Mouse (Mus musculus) forebrain, postnatal 0 days (tissue): Measurements from ENCODE around the gene Ndufa13. TPM values are rescaled to one million over a fixed set of nuclear protein-coding genes. Genes with fewer than 3 reads are reported as not detected.
"Not testable (repeated sequence)": the region's sequence is repeated elsewhere in the genome, so short reads cannot be mapped to it uniquely, and the experiment has no call there.

Experiments used
- ATAC-seq: fragments of 200-750 bp; cut with Nextera tagmentation; 2 replicates; pipeline ENCODE4 v1.8.0; 2017; ENCODE audit warnings: mild to moderate bottlenecking, moderate library complexity
- DNase-seq: peaks from one replicate; pipeline ENCODE4 v3.0.0-alpha.2; 2015
- H3K27ac ChIP-seq: fragments of 300-500 bp; sonication (generic); 2 replicates; pipeline ENCODE4 v1.5.1; 2014; ENCODE audit warnings: low read depth, mild to moderate bottlenecking, antibody characterized with exemption, low read length, moderate library complexity, mixed read lengths
- H3K27me3 ChIP-seq: fragments of 300-500 bp; sonication (generic); 2 replicates; pipeline ENCODE4 v1.6.1; 2014; ENCODE audit warnings: mild to moderate bottlenecking, low read length, mixed read lengths; ENCODE audit not compliant: insufficient read depth
- H3K36me3 ChIP-seq: fragments of 300-500 bp; sonication (generic); 2 replicates; pipeline ENCODE4 v1.6.1; 2014; ENCODE audit warnings: mild to moderate bottlenecking, moderate library complexity; ENCODE audit not compliant: insufficient read depth
- H3K4me1 ChIP-seq: fragments of 300-500 bp; sonication (generic); 2 replicates; pipeline ENCODE4 v1.6.1; 2014; ENCODE audit warnings: antibody characterized with exemption; ENCODE audit not compliant: insufficient read depth
- H3K4me2 ChIP-seq: fragments of 300-500 bp; sonication (generic); 2 replicates; pipeline ENCODE4 v1.6.1; 2014; ENCODE audit warnings: low read depth, mild to moderate bottlenecking, moderate library complexity
- H3K4me3 ChIP-seq: fragments of 300-500 bp; sonication (generic); 2 replicates; pipeline ENCODE4 v1.5.1; 2014; ENCODE audit warnings: low read depth, low read length, mixed read lengths
- H3K9ac ChIP-seq: fragments of 300-500 bp; sonication (generic); 2 replicates; pipeline ENCODE4 v1.6.1; 2014; ENCODE audit warnings: mild to moderate bottlenecking
- H3K9me3 ChIP-seq: fragments of 300-500 bp; sonication (generic); 2 replicates; pipeline ENCODE4 v1.6.1; 2016; ENCODE audit warnings: low read length
- CTCF ChIP-seq: sonication (generic); IDR thresholded peaks from 2 replicates; pipeline ENCODE4 v1.5.1; 2016; ENCODE audit warnings: antibody characterized with exemption, control low read depth, low read depth
- WGBS: fragments of 180-500 bp; shearing (Covaris S2); extraction: QIAGEN DNeasy Blood & Tissue Kit; methylation state at CpG from one replicate; pipeline ENCODE4 v1.1.7; 2014; 5-methylcytosine and 5-hydroxymethylcytosine counted together
- polyA plus RNA-seq: library from polyadenylated mRNA; unstranded; fragments of >200 nt; fragmentation: Nextera tagmentation; extraction: Ambion mirVana; gene quantifications from 2 replicates; pipeline ENCODE4 v1.2.1, GENCODE M21; 2015
- total RNA-seq: library from RNA; depleted of rRNA; stranded (reverse); fragments of >200 nt; gene quantifications from 2 replicates; pipeline ENCODE4 v1.2.3, GENCODE M21; 2014; rRNA removed

The Ndufa13 gene
- total RNA-seq (90.7 and 130 TPM in 2 replicates), polyA plus RNA-seq (209 and 263 TPM in 2 replicates)

- 8% methylated on average over 89 of the region's 89 CpGs for WGBS
- Histone ChIP-seq H3K4me1 (peaks cover 21% of the 10 kb centered on the region; the same call in 1 of the 2 replicates), H3K4me2 (peak within 1 kb of the TSS; percentile 86), H3K4me3 (peak within 1 kb of the TSS; percentile 52), H3K27me3 (no peaks in the 10 kb centered on the region), H3K9me3 (no peaks in the 10 kb centered on the region), H3K36me3 (no peaks in the 10 kb centered on the region; the same call in 1 of the 2 replicates), H3K27ac (peak within 1 kb of the TSS; percentile 92), H3K9ac (peak within 1 kb of the TSS; percentile 57)
- peak; percentile 32 for TF ChIP-seq CTCF
- no peak for DNase-seq
- ATAC-seq, result peak; percentile 1
Measured at GRCm38 (mm10) chr8:69902163-69903062, at the start of gene Ndufa13, which contains the start of the genes Tssk6 and Yjefn3. Gene Ndufa13 (minus strand): TSS chr8:69902558. Gene Tssk6 (plus strand): TSS chr8:69902184. Gene Yjefn3 (minus strand): TSS chr8:69902712.

- Histone ChIP-seq H3K9me3 (no peaks in the 10 kb centered on the region), H3K4me3 (no peak overlapping the region), H3K27ac (no peak overlapping the region), H3K4me1 (no peaks in the 10 kb centered on the region), H3K4me2 (no peak overlapping the region), H3K36me3 (no peaks in the 10 kb centered on the region), H3K9ac (no peak overlapping the region), H3K27me3 (no peaks in the 10 kb centered on the region)
- TF ChIP-seq CTCF, result no peak
- DNase-seq (no peak), ATAC-seq (no peak)
- WGBS, result 96% methylated on average over 2 of the region's 2 CpGs
Measured at GRCm38 (mm10) chr8:69950300-69950699, 47.9 kb upstream of the Ndufa13 start.

- H3K9ac ChIP-seq, DNase-seq, H3K27ac ChIP-seq, ATAC-seq, H3K4me3 ChIP-seq, H3K36me3 ChIP-seq, H3K4me1 ChIP-seq, H3K9me3 ChIP-seq, H3K4me2 ChIP-seq, H3K27me3 ChIP-seq: not testable (repeated sequence)
- 91% methylated on average over 2 of the region's 3 CpGs for WGBS
Measured at GRCm38 (mm10) chr8:69942495-69942894, 40.1 kb upstream of the Ndufa13 start.

- 88% methylated on average over 2 of the region's 2 CpGs for WGBS
- no peak overlapping the region for H3K9ac ChIP-seq
- no peak for ATAC-seq
Measured at GRCm38 (mm10) chr8:69940386-69940785, 38.0 kb upstream of the Ndufa13 start.

GRCm38 (mm10) chr8:69939633-69940032 is 37.3 kb upstream of the Ndufa13 start:
- Histone ChIP-seq H3K4me2 (no peak overlapping the region), H3K9ac (no peak overlapping the region), H3K9me3 (no peaks in the 10 kb centered on the region), H3K36me3 (peaks cover 5% of the 10 kb centered on the region; the same call in 1 of the 2 replicates), H3K4me1 (no peaks in the 10 kb centered on the region), H3K27me3 (no peaks in the 10 kb centered on the region), H3K27ac (no peak overlapping the region), H3K4me3 (no peak overlapping the region)
- ATAC-seq (no peak), DNase-seq (no peak)
- no peak for TF ChIP-seq CTCF
- 56% methylated on average over 3 of the region's 3 CpGs for WGBS

More at GRCm38 (mm10) chr8:69940386-69940785, 38.0 kb upstream of the Ndufa13 start:
- no peak overlapping the region for H3K4me2 ChIP-seq
- no peak for TF ChIP-seq CTCF
- H3K4me3 ChIP-seq, result no peak overlapping the region
- H3K27me3 ChIP-seq, result no peaks in the 10 kb centered on the region
- H3K36me3 ChIP-seq, result peaks cover 4% of the 10 kb centered on the region; the same call in 1 of the 2 replicates
- H3K27ac ChIP-seq, result no peak overlapping the region
- no peak for DNase-seq
- no peaks in the 10 kb centered on the region for H3K9me3 ChIP-seq
- H3K4me1 ChIP-seq, result no peaks in the 10 kb centered on the region

- Histone ChIP-seq H3K4me3 (no peak overlapping the region), H3K9ac (no peak overlapping the region), H3K4me1 (no peaks in the 10 kb centered on the region), H3K9me3 (no peaks in the 10 kb centered on the region), H3K27me3 (no peaks in the 10 kb centered on the region), H3K36me3 (peaks cover 5% of the 10 kb centered on the region; the same call in 1 of the 2 replicates), H3K4me2 (no peak overlapping the region), H3K27ac (no peak overlapping the region)
- WGBS, result 90% methylated on average over 6 of the region's 6 CpGs
- no peak for TF ChIP-seq CTCF
- DNase-seq (no peak), ATAC-seq (no peak)
Measured at GRCm38 (mm10) chr8:69938245-69938982, 36.1 kb upstream of the Ndufa13 start.
